Mouse (Mus musculus) ES-CJ7 (cell line): ENCODE measurements around the gene Scnn1g.

ENCODE experiments used
- DNase-seq: peaks from one replicate; pipeline ENCODE4 v3.0.0; 2011; ENCODE audit warnings: low read depth, low spot score

Gene Scnn1g

GRCm38 (mm10) chr7:121778553-121778952, 44.3 kb downstream of the Scnn1g start:
- DNase-seq, result no peak

DNA sequence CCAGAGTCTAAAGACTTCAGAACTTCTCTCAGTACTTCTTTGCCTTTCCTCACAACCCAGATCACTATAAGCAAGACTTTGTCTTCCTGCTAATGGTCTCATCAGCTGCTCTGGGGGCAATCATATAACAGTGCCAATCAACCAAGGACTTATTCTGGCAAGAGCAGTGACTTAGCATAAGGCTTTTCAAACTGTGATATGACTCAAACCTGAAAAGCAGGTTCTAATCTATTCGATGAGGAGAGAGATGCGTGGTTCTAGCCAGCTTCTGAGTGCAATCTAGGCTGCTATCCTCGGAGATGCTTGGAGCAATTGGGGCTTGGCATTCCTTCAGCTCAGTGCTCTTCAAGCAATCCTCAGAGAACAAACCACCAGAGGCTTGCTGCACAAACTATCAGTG, 44.7 kb downstream of the Scnn1g start:
- DNase-seq, result no peak

GRCm38 (mm10) chr7:121779409-121779808, 45.1 kb downstream of the Scnn1g start:
- no peak for DNase-seq

- DNase-seq, result no peak
These were observed 48.1 kb downstream of the Scnn1g start for GRCm38 (mm10) chr7:121782188-121782909.

GRCm38 (mm10) chr7:121785651-121786228, 51.5 kb downstream of the Scnn1g start:
- no peak for DNase-seq

- DNase-seq, result no peak
These were observed 63.5 kb downstream of the Scnn1g start for GRCm38 (mm10) chr7:121797781-121798180.

DNA sequence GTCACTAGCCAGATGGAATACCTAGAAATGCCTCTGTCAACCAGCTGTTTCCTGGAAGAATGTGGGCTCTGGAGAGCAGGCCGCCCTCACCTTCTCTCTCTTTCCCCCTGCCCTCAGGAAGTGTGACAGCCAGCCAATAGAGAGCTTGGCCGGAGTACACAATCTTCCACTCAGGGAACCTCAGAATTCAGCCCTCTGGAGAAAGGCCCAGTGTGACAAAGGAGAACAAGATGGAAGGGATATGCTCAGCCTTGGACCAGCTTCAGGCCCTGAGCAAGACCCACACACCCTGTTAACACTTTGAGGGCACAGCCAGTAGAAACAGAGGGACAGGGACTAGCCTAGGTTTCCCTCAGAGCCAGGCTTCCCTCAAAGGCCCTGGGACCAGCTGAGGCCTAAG, 68.2 kb downstream of the Scnn1g start:
- no peak for DNase-seq

DNA sequence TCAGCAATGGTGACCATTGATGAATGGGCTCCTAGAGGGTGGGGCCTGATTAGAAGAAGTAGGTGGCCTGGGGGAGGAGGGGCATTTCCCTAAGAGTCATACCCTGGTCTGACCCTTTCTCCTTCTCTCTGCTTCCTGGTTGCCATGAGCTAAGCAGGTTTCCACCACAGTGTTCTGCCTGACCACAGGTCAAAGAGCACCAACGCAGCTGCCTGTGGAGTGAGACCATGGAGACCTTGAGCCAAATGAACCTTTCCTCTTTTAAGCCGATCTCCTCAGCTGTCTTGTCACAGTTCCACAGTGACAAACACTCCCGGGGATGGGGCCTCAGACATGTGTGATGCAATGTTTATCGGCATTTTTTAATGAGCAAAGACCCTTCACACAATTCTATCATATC, 68.7 kb downstream of the Scnn1g start:
- no peak for DNase-seq

- DNase-seq, result no peak
These were observed 71.7 kb downstream of the Scnn1g start for GRCm38 (mm10) chr7:121805811-121806496.

DNA sequence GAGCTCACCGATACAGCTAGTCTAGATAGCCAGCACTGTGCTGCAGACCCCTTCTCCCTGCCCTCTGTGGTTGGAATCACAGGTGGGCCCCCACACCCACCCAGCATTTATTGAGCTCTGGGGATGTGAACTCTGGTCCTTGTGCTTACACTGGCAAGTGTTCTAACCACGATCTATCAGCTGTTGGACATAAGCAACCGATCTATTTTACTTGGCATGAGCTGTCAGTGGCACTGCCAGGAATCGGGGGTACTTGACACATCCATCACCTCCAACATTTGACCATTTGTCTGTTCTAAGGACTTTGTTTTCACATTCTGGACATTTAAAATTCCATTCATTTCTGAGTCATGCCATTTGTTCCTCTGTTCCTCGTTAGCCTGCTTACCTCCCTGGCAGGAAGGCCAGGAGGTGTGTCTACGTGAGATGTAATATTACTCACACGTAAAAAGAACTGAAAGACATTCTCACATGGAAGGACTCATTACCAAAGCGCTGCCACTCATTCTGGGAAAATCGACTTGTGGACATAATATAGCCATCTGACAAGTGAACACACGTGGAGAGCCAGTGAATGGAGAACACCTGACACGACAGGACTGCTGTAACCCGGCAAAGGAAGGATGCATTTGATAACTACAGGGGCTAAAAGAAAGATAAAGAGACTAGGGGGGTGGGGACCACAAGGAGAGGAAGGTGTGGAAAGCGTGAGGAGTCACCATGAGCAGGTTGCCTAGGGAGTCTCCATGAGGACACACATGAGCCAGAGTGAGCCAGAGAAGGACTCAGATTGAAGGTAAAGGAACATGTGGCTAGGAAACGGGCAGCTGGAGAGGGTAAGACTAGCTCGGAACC, 73.7 kb downstream of the Scnn1g start:
- DNase-seq, result no peak
